Mouse (Mus musculus) forebrain, embryonic 11.5 days (tissue): ENCODE measurements around the gene Rnase11. TPM values are rescaled to one million over a fixed set of nuclear protein-coding genes. Genes with fewer than 3 reads are reported as not detected.
"Not testable (repeated sequence)": the region's sequence is repeated elsewhere in the genome, so short reads cannot be mapped to it uniquely, and the experiment has no call there.

ENCODE experiments used
- ATAC-seq: fragments of 200-750 bp; cut with Nextera tagmentation; replicated peaks from 2 replicates; pipeline ENCODE4 v1.8.0; 2017; ENCODE audit warnings: moderate TSS enrichment; ENCODE audit not compliant: low FRiP score
- DNase-seq: peaks from one replicate; pipeline ENCODE4 v3.0.0-alpha.2; 2017; ENCODE audit warnings: low spot score
- H3K27ac ChIP-seq: fragments of 300-500 bp; sonication (generic); 2 replicates; pipeline ENCODE4 v1.5.1; 2014; ENCODE audit warnings: low read depth, low read length
- H3K27me3 ChIP-seq: fragments of 300-500 bp; sonication (generic); 2 replicates; pipeline ENCODE4 v1.6.1; 2014; ENCODE audit warnings: mild to moderate bottlenecking, low read length, mixed read lengths; ENCODE audit not compliant: control insufficient read depth, insufficient read depth
- H3K36me3 ChIP-seq: fragments of 300-500 bp; sonication (generic); 2 replicates; pipeline ENCODE4 v1.6.1; 2014; ENCODE audit warnings: mild to moderate bottlenecking, low read length, moderate library complexity, mixed read lengths; ENCODE audit not compliant: control insufficient read depth, insufficient read depth
- H3K4me1 ChIP-seq: fragments of 300-500 bp; sonication (generic); replicated peaks from 2 replicates; pipeline ENCODE4 v1.6.1; 2014; ENCODE audit warnings: low read length, mixed read lengths; ENCODE audit not compliant: control insufficient read depth, insufficient read depth
- H3K4me2 ChIP-seq: fragments of 300-500 bp; sonication (generic); 2 replicates; pipeline ENCODE4 v1.6.1; 2014; ENCODE audit warnings: low read depth, mild to moderate bottlenecking, low read length, moderate library complexity, mixed read lengths; ENCODE audit not compliant: severe bottlenecking
- H3K4me3 ChIP-seq: fragments of 300-500 bp; sonication (generic); 2 replicates; pipeline ENCODE4 v1.5.1; 2014; ENCODE audit warnings: low read depth, low read length
- H3K9ac ChIP-seq: fragments of 300-500 bp; sonication (generic); 2 replicates; pipeline ENCODE4 v1.6.1; 2014; ENCODE audit warnings: low read length
- H3K9me3 ChIP-seq: fragments of 300-500 bp; sonication (generic); 2 replicates; pipeline ENCODE4 v1.6.1; 2016; ENCODE audit warnings: low read length, mixed read lengths; ENCODE audit not compliant: control insufficient read depth
- WGBS: fragments of 180-500 bp; shearing (Covaris S2); extraction: QIAGEN DNeasy Blood & Tissue Kit; methylation state at CpG from one replicate; pipeline ENCODE4 v1.1.7; 2014; 5-methylcytosine and 5-hydroxymethylcytosine counted together
- polyA plus RNA-seq: library from polyadenylated mRNA; unstranded; fragments of >200 nt; fragmentation: Nextera tagmentation; extraction: Ambion mirVana; gene quantifications from 2 replicates; pipeline ENCODE4 v1.2.1, GENCODE M21; 2014

The Rnase11 gene
- polyA plus RNA-seq, 1 experiment from 2014 or later: not detected

GRCm38 (mm10) chr14:51035206-51035605 is 14.8 kb downstream of the Rnase11 start:
- DNase-seq (no peak), ATAC-seq (no peak)
- Histone ChIP-seq H3K36me3 (no peaks in the 10 kb centered on the region), H3K9ac (no peak overlapping the region), H3K4me1 (no peaks in the 10 kb centered on the region), H3K27ac (no peak overlapping the region), H3K9me3 (no peaks in the 10 kb centered on the region), H3K4me2 (no peak overlapping the region), H3K27me3 (no peaks in the 10 kb centered on the region), H3K4me3 (no peak overlapping the region)
- 77% methylated on average over 1 of the region's 1 CpGs for WGBS

- Histone ChIP-seq H3K9ac (no peak overlapping the region), H3K36me3 (no peaks in the 10 kb centered on the region), H3K9me3 (no peaks in the 10 kb centered on the region), H3K4me2 (no peak overlapping the region), H3K27ac (no peak overlapping the region), H3K4me3 (no peak overlapping the region), H3K4me1 (no peaks in the 10 kb centered on the region), H3K27me3 (no peaks in the 10 kb centered on the region)
- DNase-seq (no peak), ATAC-seq (no peak)
- 54% methylated on average over 3 of the region's 3 CpGs for WGBS
These were observed 22.4 kb downstream of the Rnase11 start for GRCm38 (mm10) chr14:51027387-51028155.

GRCm38 (mm10) chr14:51026391-51027133 is 23.4 kb downstream of the Rnase11 start:
- Histone ChIP-seq H3K27ac (no peak overlapping the region), H3K27me3 (no peaks in the 10 kb centered on the region), H3K4me2 (no peak overlapping the region), H3K4me3 (no peak overlapping the region), H3K9ac (no peak overlapping the region), H3K4me1 (no peaks in the 10 kb centered on the region), H3K9me3 (no peaks in the 10 kb centered on the region), H3K36me3 (no peaks in the 10 kb centered on the region)
- 40% methylated on average over 5 of the region's 5 CpGs for WGBS
- DNase-seq (peak; percentile 65), ATAC-seq (peak; percentile 64; the same call in 1 of the 2 replicates)

- no peak overlapping the region for H3K4me3 ChIP-seq
- no peaks in the 10 kb centered on the region for H3K36me3 ChIP-seq
- no peak overlapping the region for H3K4me2 ChIP-seq
- WGBS: 73% methylated on average over 1 of the region's 1 CpGs
- no peaks in the 10 kb centered on the region for H3K9me3 ChIP-seq
- H3K9ac ChIP-seq: no peak overlapping the region
- DNase-seq: no peak
- ATAC-seq: no peak
- H3K4me1 ChIP-seq: no peaks in the 10 kb centered on the region
- H3K27ac ChIP-seq: no peak overlapping the region
- no peaks in the 10 kb centered on the region for H3K27me3 ChIP-seq
These were observed 25.1 kb downstream of the Rnase11 start for GRCm38 (mm10) chr14:51024820-51025219.

GRCm38 (mm10) chr14:51023457-51023856 is 26.5 kb downstream of the Rnase11 start:
- Histone ChIP-seq H3K27ac (no peak overlapping the region), H3K4me3 (no peak overlapping the region), H3K4me2 (no peak overlapping the region), H3K27me3 (no peaks in the 10 kb centered on the region), H3K36me3 (no peaks in the 10 kb centered on the region), H3K4me1 (no peaks in the 10 kb centered on the region), H3K9me3 (no peaks in the 10 kb centered on the region), H3K9ac (no peak overlapping the region)
- no peak for ATAC-seq
- no peak for DNase-seq
- WGBS: 88% methylated on average over 4 of the region's 4 CpGs

GRCm38 (mm10) chr14:51017256-51017655 is 32.7 kb downstream of the Rnase11 start:
- no peak for ATAC-seq
- no peaks in the 10 kb centered on the region for H3K4me1 ChIP-seq
- no peak overlapping the region for H3K4me3 ChIP-seq
- no peaks in the 10 kb centered on the region for H3K36me3 ChIP-seq
- H3K9me3 ChIP-seq: no peaks in the 10 kb centered on the region
- H3K9ac ChIP-seq: no peak overlapping the region
- H3K27ac ChIP-seq: no peak overlapping the region
- WGBS: 82% methylated on average over 3 of the region's 3 CpGs
- H3K27me3 ChIP-seq: no peaks in the 10 kb centered on the region
- H3K4me2 ChIP-seq: no peak overlapping the region
- no peak for DNase-seq

- Histone ChIP-seq H3K27me3 (no peaks in the 10 kb centered on the region), H3K4me3 (no peak overlapping the region), H3K9ac (no peak overlapping the region), H3K36me3 (no peaks in the 10 kb centered on the region), H3K4me2 (no peak overlapping the region), H3K4me1 (no peaks in the 10 kb centered on the region), H3K9me3 (no peaks in the 10 kb centered on the region), H3K27ac (no peak overlapping the region)
- DNase-seq: no peak
- no peak for ATAC-seq
These were observed 34.2 kb downstream of the Rnase11 start for GRCm38 (mm10) chr14:51015780-51016179.

GRCm38 (mm10) chr14:51014724-51015123 is 35.2 kb downstream of the Rnase11 start:
- ATAC-seq, DNase-seq, H3K4me1 ChIP-seq, H3K4me2 ChIP-seq, H3K9me3 ChIP-seq, H3K27me3 ChIP-seq, H3K27ac ChIP-seq, H3K9ac ChIP-seq, H3K36me3 ChIP-seq, H3K4me3 ChIP-seq: not testable (repeated sequence)
- WGBS: 88% methylated on average over 3 of the region's 3 CpGs
